Mouse (Mus musculus) ES-Bruce4 (cell line): ENCODE results near the gene Lyz2.

Experiments
- CTCF ChIP-seq: IDR thresholded peaks from one replicate; pipeline ENCODE4 v1.8.1; 2011; ENCODE audit warnings: low read depth, low read length
- EP300 ChIP-seq: IDR thresholded peaks from 2 replicates; pipeline ENCODE4 v1.6.1; 2011; ENCODE audit warnings: low read depth, low read length; ENCODE audit not compliant: insufficient read depth

DNA sequence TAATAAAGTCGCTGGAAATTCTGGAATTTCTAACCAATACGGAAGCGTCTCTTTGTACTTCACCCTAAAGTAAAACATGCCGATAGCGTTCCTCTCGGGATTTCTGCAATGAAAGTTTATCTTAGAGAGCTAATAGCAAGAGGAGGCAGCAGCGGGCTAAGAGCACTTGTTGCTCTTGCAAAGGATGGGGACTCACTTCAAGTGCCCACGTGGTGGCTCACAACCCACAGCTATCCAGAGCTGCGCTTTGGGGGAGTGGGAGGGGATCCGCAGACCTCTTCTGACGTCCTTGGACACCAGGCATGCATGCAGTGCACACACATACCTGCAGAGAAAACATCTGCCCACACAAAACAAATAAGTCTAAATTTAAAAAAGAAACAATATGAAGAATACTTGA, 46.3 kb downstream of the Lyz2 start:
- TF ChIP-seq EP300 (no peak), CTCF (no peak)
